Mouse (Mus musculus): ENCODE measurements around the gene Dixdc1. TPM values are rescaled to one million over a fixed set of nuclear protein-coding genes. Genes with fewer than 3 reads are reported as not detected.
"Not testable (repeated sequence)": the region's sequence is repeated elsewhere in the genome, so short reads cannot be mapped to it uniquely, and the experiment has no call there.

Gene Dixdc1
- polyA plus RNA-seq, 1 experiment from 2014 or later, result 14.0 TPM

- ATAC-seq (ENCODE audit: low read depth), result no peak
- H3K4me3 ChIP-seq (ENCODE audit: low read depth, low read length), result no peak overlapping the region
- H3K4me1 ChIP-seq (ENCODE audit: control insufficient read depth, insufficient read depth, low read length), result no peaks in the 10 kb centered on the region
- DNase-seq (ENCODE audit: low spot score), result no peak
- 84% methylated on average over 6 of the region's 6 CpGs for WGBS
- H3K27ac ChIP-seq (replicated peaks; ENCODE audit: low read depth, low read length), result no peak overlapping the region
- H3K9ac ChIP-seq (ENCODE audit: low read depth, low read length), result no peak overlapping the region
- no peak overlapping the region for H3K4me2 ChIP-seq (ENCODE audit: low read depth, low read length)
- no peaks in the 10 kb centered on the region for H3K27me3 ChIP-seq (replicated peaks; ENCODE audit: control insufficient read depth, insufficient read depth, low read length)
- no peaks in the 10 kb centered on the region for H3K9me3 ChIP-seq (ENCODE audit: control insufficient read depth, low read length)
- peaks cover 34% of the 10 kb centered on the region for H3K36me3 ChIP-seq (ENCODE audit: control insufficient read depth, insufficient read depth, low read length)
Observed at GRCm38 (mm10) chr9:50632016-50632688, 107.2 kb downstream of the Dixdc1 start.

DNA sequence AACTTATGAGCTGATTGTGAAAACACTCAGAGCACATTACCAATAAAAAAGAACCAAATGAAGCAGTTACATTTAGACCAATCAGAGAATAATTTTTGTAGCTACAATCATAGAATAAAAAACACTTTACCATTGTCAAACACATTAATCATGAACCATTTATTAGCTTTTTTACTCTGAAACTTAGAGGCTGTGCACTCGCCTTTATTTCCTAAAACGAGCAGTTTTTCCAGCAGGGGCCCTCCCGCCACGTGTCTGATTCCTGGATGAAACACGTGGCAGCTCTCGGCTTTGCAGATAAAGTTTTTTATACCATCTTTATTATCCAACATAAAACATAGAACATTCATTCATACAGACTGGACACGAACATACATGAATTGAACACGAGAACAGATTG is 108.4 kb downstream of the Dixdc1 start:
- DNase-seq (ENCODE audit: low spot score); H3K9me3 ChIP-seq (ENCODE audit: control insufficient read depth, low read length); H3K4me2 ChIP-seq (ENCODE audit: low read depth, low read length); H3K9ac ChIP-seq (ENCODE audit: low read depth, low read length); ATAC-seq (ENCODE audit: low read depth); H3K27me3 ChIP-seq (replicated peaks; ENCODE audit: control insufficient read depth, insufficient read depth, low read length); H3K4me1 ChIP-seq (ENCODE audit: control insufficient read depth, insufficient read depth, low read length); H3K27ac ChIP-seq (replicated peaks; ENCODE audit: low read depth, low read length); H3K4me3 ChIP-seq (ENCODE audit: low read depth, low read length): not testable (repeated sequence)
- WGBS, result 94% methylated on average over 6 of the region's 8 CpGs
- H3K36me3 ChIP-seq (ENCODE audit: control insufficient read depth, insufficient read depth, low read length), result peaks cover 22% of the 10 kb centered on the region

DNA sequence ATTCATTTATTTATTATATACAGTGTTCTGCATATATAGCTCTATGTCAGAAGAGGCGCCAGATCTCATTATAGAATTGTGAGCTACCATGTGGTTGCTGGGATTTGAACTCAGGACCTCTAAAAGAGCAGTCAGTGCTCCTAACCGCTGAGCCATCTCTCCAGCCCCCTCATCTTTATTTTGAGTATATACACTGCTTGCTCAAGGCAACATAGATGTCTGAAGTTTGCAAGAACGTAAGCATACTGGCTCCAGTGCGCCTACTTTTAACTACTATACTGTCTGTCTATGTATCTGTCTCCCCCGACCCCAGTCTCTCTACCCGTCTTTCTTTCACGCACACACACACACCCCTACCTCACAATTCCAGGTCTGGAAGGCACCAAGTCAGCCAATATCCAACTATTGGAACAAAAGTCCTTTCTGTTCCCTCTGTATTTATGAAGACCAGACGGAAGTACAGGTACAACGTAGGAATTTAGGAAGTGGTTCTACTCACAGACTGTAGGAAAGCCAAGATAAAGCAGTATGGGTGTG is 121.5 kb downstream of the Dixdc1 start:
- no peaks in the 10 kb centered on the region for H3K27me3 ChIP-seq (replicated peaks; ENCODE audit: control insufficient read depth, insufficient read depth, low read length)
- no peak overlapping the region for H3K27ac ChIP-seq (replicated peaks; ENCODE audit: low read depth, low read length)
- H3K4me2 ChIP-seq (ENCODE audit: low read depth, low read length), result peak overlapping the region; percentile 75
- H3K4me3 ChIP-seq (ENCODE audit: low read depth, low read length), result peak overlapping the region; percentile 75
- H3K4me1 ChIP-seq (ENCODE audit: control insufficient read depth, insufficient read depth, low read length), result peaks cover 8% of the 10 kb centered on the region; the same call in 1 of the 2 replicates
- DNase-seq (ENCODE audit: low spot score) (no peak), ATAC-seq (ENCODE audit: low read depth) (no peak)
- H3K9me3 ChIP-seq (ENCODE audit: control insufficient read depth, low read length), result no peaks in the 10 kb centered on the region
- WGBS, result 57% methylated on average over 9 of the region's 9 CpGs
- H3K36me3 ChIP-seq (ENCODE audit: control insufficient read depth, insufficient read depth, low read length), result peaks cover 25% of the 10 kb centered on the region
- no peak overlapping the region; the same call in 1 of the 2 replicates for H3K9ac ChIP-seq (ENCODE audit: low read depth, low read length)

- WGBS, result under 1% methylated on average over 39 of the region's 81 CpGs
- H3K36me3 ChIP-seq (ENCODE audit: control insufficient read depth, insufficient read depth, low read length), result peaks cover 34% of the 10 kb centered on the region
- peaks cover 8% of the 10 kb centered on the region; the same call in 1 of the 2 replicates for H3K4me1 ChIP-seq (ENCODE audit: control insufficient read depth, insufficient read depth, low read length)
- H3K4me2 ChIP-seq (ENCODE audit: low read depth, low read length), result peak within 1 kb of the TSS; percentile 75
- H3K9me3 ChIP-seq (ENCODE audit: control insufficient read depth, low read length), result no peaks in the 10 kb centered on the region
- H3K27me3 ChIP-seq (replicated peaks; ENCODE audit: control insufficient read depth, insufficient read depth, low read length), result no peaks in the 10 kb centered on the region
- DNase-seq (ENCODE audit: low spot score) (peak; percentile 94), ATAC-seq (ENCODE audit: low read depth) (peak; percentile 96)
- H3K27ac ChIP-seq (replicated peaks; ENCODE audit: low read depth, low read length), result peak within 1 kb of the TSS; percentile 92
- H3K4me3 ChIP-seq (ENCODE audit: low read depth, low read length), result peak within 1 kb of the TSS; percentile 75
- peak within 1 kb of the TSS; percentile 82 for H3K9ac ChIP-seq (ENCODE audit: low read depth, low read length)
Observed at GRCm38 (mm10) chr9:50616766-50617603, 122.3 kb downstream of the Dixdc1 start, which contains the start of the genes Pih1d2 and Nkapd1. Gene Pih1d2 (plus strand): TSS chr9:50617321. Gene Nkapd1 (minus strand): TSS chr9:50617464.

GRCm38 (mm10) chr9:50616161-50616560 is 123.2 kb downstream of the Dixdc1 start:
- Histone ChIP-seq H3K4me3 (ENCODE audit: low read depth, low read length) (peak overlapping the region; percentile 75), H3K4me2 (ENCODE audit: low read depth, low read length) (peak overlapping the region; percentile 75), H3K4me1 (ENCODE audit: control insufficient read depth, insufficient read depth, low read length) (peaks cover 8% of the 10 kb centered on the region; the same call in 1 of the 2 replicates), H3K27me3 (replicated peaks; ENCODE audit: control insufficient read depth, insufficient read depth, low read length) (no peaks in the 10 kb centered on the region), H3K36me3 (ENCODE audit: control insufficient read depth, insufficient read depth, low read length) (peaks cover 41% of the 10 kb centered on the region), H3K9ac (ENCODE audit: low read depth, low read length) (peak overlapping the region; percentile 82), H3K27ac (replicated peaks; ENCODE audit: low read depth, low read length) (peak overlapping the region; percentile 92), H3K9me3 (ENCODE audit: control insufficient read depth, low read length) (no peaks in the 10 kb centered on the region)
- DNase-seq (ENCODE audit: low spot score) (no peak), ATAC-seq (ENCODE audit: low read depth) (no peak)
- WGBS, result 32% methylated on average over 11 of the region's 11 CpGs

Other genes with a start within 250 kb of the Dixdc1 start
- gene Plet1, start 245.0 kb downstream of the Dixdc1 start, polyA plus RNA-seq (2014; fragmentation: Nextera tagmentation; extraction: Ambion mirVana), result 2.7 and 7.1 TPM in 2 replicates
- 61.3 and 63.3 TPM in 2 replicates for gene Pts, start 210.8 kb downstream of the Dixdc1 start, polyA plus RNA-seq (2014; fragmentation: Nextera tagmentation; extraction: Ambion mirVana)
- gene Il18, start 184.7 kb downstream of the Dixdc1 start, polyA plus RNA-seq (2014; fragmentation: Nextera tagmentation; extraction: Ambion mirVana), result 6.1 and 7.7 TPM in 2 replicates
- gene Bco2, start 184.3 kb downstream of the Dixdc1 start, polyA plus RNA-seq (2014; fragmentation: Nextera tagmentation; extraction: Ambion mirVana), result 0.15 and 0.16 TPM in 2 replicates
- gene Tex12, start 178.2 kb downstream of the Dixdc1 start, polyA plus RNA-seq (2014; fragmentation: Nextera tagmentation; extraction: Ambion mirVana), result 0.21 TPM in 1 of 2 replicates, not detected in the other
- 300 and 330 TPM in 2 replicates for gene Sdhd, start 135.7 kb downstream of the Dixdc1 start, polyA plus RNA-seq (2014; fragmentation: Nextera tagmentation; extraction: Ambion mirVana)
- gene Timm8b, start 135.6 kb downstream of the Dixdc1 start, polyA plus RNA-seq (2014; fragmentation: Nextera tagmentation; extraction: Ambion mirVana), result 239 and 285 TPM in 2 replicates
- 3.2 and 5.8 TPM in 2 replicates for gene Pih1d2, start 122.2 kb downstream of the Dixdc1 start, polyA plus RNA-seq (2014; fragmentation: Nextera tagmentation; extraction: Ambion mirVana)
- gene Nkapd1, start 122.1 kb downstream of the Dixdc1 start, polyA plus RNA-seq (2014; fragmentation: Nextera tagmentation; extraction: Ambion mirVana), result 21.5 and 24.3 TPM in 2 replicates
- 60.1 and 65.9 TPM in 2 replicates for gene Dlat, start 79.7 kb downstream of the Dixdc1 start, polyA plus RNA-seq (2014; fragmentation: Nextera tagmentation; extraction: Ambion mirVana)
- gene 2310030G06Rik, start 7.0 kb upstream of the Dixdc1 start, polyA plus RNA-seq (2014; fragmentation: Nextera tagmentation; extraction: Ambion mirVana), result 4.0 and 6.8 TPM in 2 replicates
- 218 and 275 TPM in 2 replicates for gene Cryab, start 11.8 kb upstream of the Dixdc1 start, polyA plus RNA-seq (2014; fragmentation: Nextera tagmentation; extraction: Ambion mirVana)
- 112 and 136 TPM in 2 replicates for gene Hspb2, start 12.8 kb upstream of the Dixdc1 start, polyA plus RNA-seq (2014; fragmentation: Nextera tagmentation; extraction: Ambion mirVana)
- gene Fdxacb1, start 28.7 kb upstream of the Dixdc1 start, polyA plus RNA-seq (2014; fragmentation: Nextera tagmentation; extraction: Ambion mirVana), result 10.2 and 14.2 TPM in 2 replicates
- gene Alg9, start 35.5 kb upstream of the Dixdc1 start, polyA plus RNA-seq (2014; fragmentation: Nextera tagmentation; extraction: Ambion mirVana), result 35.7 and 38.2 TPM in 2 replicates
- 32.5 and 41.2 TPM in 2 replicates for gene 1110032A03Rik, start 36.0 kb upstream of the Dixdc1 start, polyA plus RNA-seq (2014; fragmentation: Nextera tagmentation; extraction: Ambion mirVana)
- 55.7 and 60.0 TPM in 2 replicates for gene Ppp2r1b, start 105.8 kb upstream of the Dixdc1 start, polyA plus RNA-seq (2014; fragmentation: Nextera tagmentation; extraction: Ambion mirVana)

All from embryonic facial prominence, embryonic 14.5 days (tissue).